Mouse (Mus musculus) G1E (cell line): ENCODE measurements around the gene Enpp1.

Source experiments
- CTCF ChIP-seq: IDR thresholded peaks from 2 replicates; pipeline ENCODE4 v1.5.1; 2012; ENCODE audit warnings: low read depth, low read length, inconsistent platforms, mixed read lengths
- GATA1 ChIP-seq: IDR thresholded peaks from 2 replicates; pipeline ENCODE4 v1.6.1; 2012; ENCODE audit warnings: borderline replicate concordance, low read length, inconsistent platforms, mixed read lengths

DNA sequence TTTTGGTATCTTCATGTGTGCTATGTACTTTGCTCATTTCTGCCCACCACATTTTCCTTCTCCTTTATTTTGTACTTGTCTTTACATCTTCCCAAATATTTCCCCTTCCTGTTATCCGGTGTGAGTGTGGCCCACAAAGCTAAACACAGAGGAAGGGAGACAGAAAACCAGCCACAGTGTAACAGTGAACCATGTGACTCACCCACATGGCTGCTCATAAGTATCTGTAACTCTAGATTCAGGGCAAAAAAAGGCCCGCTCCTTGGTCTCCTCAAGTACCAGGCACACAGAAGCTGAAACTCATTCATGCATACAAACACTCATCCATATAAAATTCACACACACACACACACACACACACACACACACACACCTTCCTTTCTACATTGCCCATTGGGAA, 108.9 kb downstream of the Enpp1 start:
- TF ChIP-seq CTCF (no peak), GATA1 (no peak)
